In genomic region chr3:86839606-86840005, GRCm38 (mm10) we compare ENCODE assay signal across 14 mouse cellular contexts.
DNase-seq lines count a peak whose midpoint lies in the region; ATAC-seq lines count a peak whose summit lies in the region.
"Had no signal": no experiment of that assay in that cellular context is flagged by ENCODE, and none has a peak within 500 bp of the region (broad histone marks: within the 10 kb centered on the region; RNA-seq: fewer than 3 reads in every experiment).

No protein-coding gene starts in this region.

- DNase-seq in hindbrain, embryonic 10.5 days (ENCODE audit: low spot score) = no peak
- peak; percentile 43 for DNase-seq in CD4-positive, CD25-positive, alpha-beta regulatory T cell, adult 2 months (ENCODE audit: low read depth, low spot score)
- peak; percentile 45 for DNase-seq in brain, adult 2 months (ENCODE audit: low read depth, low spot score)
- no peak for DNase-seq in limb, embryonic 10.5 days (ENCODE audit: low spot score)
- DNase-seq in kidney, adult 11 months = no peak
- DNase-seq in layer of hippocampus, adult 8-10 months (ENCODE audit: low spot score in 2 of 2) = no peak
- DNase-seq: cerebellum, postnatal 36 days; gastrocnemius, postnatal 14 days; kidney, postnatal 25 days; liver, embryonic 13.5 days; right cerebral cortex, postnatal 4 days had no signal

- no peak overlapping the region for H3K4me3 ChIP-seq in hindbrain, embryonic 12.5 days
- no peak overlapping the region for H3K4me3 ChIP-seq in hindbrain, embryonic 10.5 days
- H3K4me3 ChIP-seq in limb, embryonic 10.5 days = no peak overlapping the region
- H3K4me3 ChIP-seq in kidney, embryonic 16.5 days (ENCODE audit: low read length) = no peak overlapping the region
- H3K4me3 ChIP-seq: liver, embryonic 13.5 days had no signal

- no peaks in the 10 kb centered on the region for H3K27me3 ChIP-seq in hindbrain, embryonic 12.5 days
- no peaks in the 10 kb centered on the region for H3K27me3 ChIP-seq in hindbrain, embryonic 10.5 days (ENCODE audit: insufficient read depth, poor library complexity, severe bottlenecking)
- no peaks in the 10 kb centered on the region for H3K27me3 ChIP-seq in limb, embryonic 10.5 days (ENCODE audit: low read depth, poor library complexity, severe bottlenecking)
- H3K27me3 ChIP-seq in kidney, embryonic 16.5 days (ENCODE audit: insufficient read depth, low read length) = no peaks in the 10 kb centered on the region
- H3K27me3 ChIP-seq: liver, embryonic 13.5 days had no signal

- H3K9me3 ChIP-seq in hindbrain, embryonic 12.5 days (replicated peaks) = no peaks in the 10 kb centered on the region
- H3K9me3 ChIP-seq in hindbrain, embryonic 10.5 days = no peaks in the 10 kb centered on the region
- no peaks in the 10 kb centered on the region for H3K9me3 ChIP-seq in limb, embryonic 10.5 days (replicated peaks)
- H3K9me3 ChIP-seq in kidney, embryonic 16.5 days (ENCODE audit: low read length) = 0 out of 2 replicates have a peak, but pooled peaks cover 4% of the 10 kb centered on the region
- H3K9me3 ChIP-seq: liver, embryonic 13.5 days had no signal

- H3K9ac ChIP-seq in hindbrain, embryonic 12.5 days = no peak overlapping the region
- no peak overlapping the region for H3K9ac ChIP-seq in kidney, embryonic 16.5 days (replicated peaks; ENCODE audit: low read length)
- H3K9ac ChIP-seq: liver, embryonic 13.5 days had no signal

- H3K36me3 ChIP-seq in hindbrain, embryonic 12.5 days = 0 out of 2 replicates have a peak, but pooled peaks cover 4% of the 10 kb centered on the region
- peaks cover 10% of the 10 kb centered on the region for H3K36me3 ChIP-seq in hindbrain, embryonic 10.5 days
- no peaks in the 10 kb centered on the region for H3K36me3 ChIP-seq in limb, embryonic 10.5 days
- no peaks in the 10 kb centered on the region for H3K36me3 ChIP-seq in kidney, embryonic 16.5 days (ENCODE audit: insufficient read depth, low read length)
- H3K36me3 ChIP-seq: liver, embryonic 13.5 days had no signal

- H3K4me2 ChIP-seq in hindbrain, embryonic 12.5 days (replicated peaks) = no peak overlapping the region
- H3K4me2 ChIP-seq in kidney, embryonic 16.5 days (replicated peaks; ENCODE audit: low read depth, low read length) = no peak overlapping the region
- H3K4me2 ChIP-seq: liver, embryonic 13.5 days had no signal

- 25% methylated on average over 3 of the region's 3 CpGs for WGBS in hindbrain, embryonic 12.5 days
- WGBS in hindbrain, embryonic 10.5 days = 34% methylated on average over 3 of the region's 3 CpGs
- 42% methylated on average over 3 of the region's 3 CpGs for WGBS in limb, embryonic 10.5 days
- 43% methylated on average over 3 of the region's 3 CpGs for WGBS in kidney, embryonic 16.5 days

- H3K4me1 ChIP-seq in hindbrain, embryonic 12.5 days = peaks cover 15% of the 10 kb centered on the region
- peaks cover 25% of the 10 kb centered on the region for H3K4me1 ChIP-seq in hindbrain, embryonic 10.5 days (replicated peaks)
- H3K4me1 ChIP-seq in limb, embryonic 10.5 days = peaks cover 18% of the 10 kb centered on the region
- H3K4me1 ChIP-seq in kidney, embryonic 16.5 days (ENCODE audit: insufficient read depth, low read length) = no peaks in the 10 kb centered on the region
- H3K4me1 ChIP-seq: liver, embryonic 13.5 days had no signal

- no peak for ATAC-seq in hindbrain, embryonic 12.5 days (ENCODE audit: low FRiP score)
- no peak for ATAC-seq in kidney, embryonic 16.5 days (ENCODE audit: low FRiP score, low TSS enrichment)
- ATAC-seq: intestine, postnatal 0 days had no signal

- peak overlapping the region; percentile 30; the same call in 1 of the 2 replicates for H3K27ac ChIP-seq in hindbrain, embryonic 12.5 days
- H3K27ac ChIP-seq in hindbrain, embryonic 10.5 days = no peak overlapping the region
- 0 out of 2 replicates have a peak overlapping the region, but pooled peaks have one; percentile 46 for H3K27ac ChIP-seq in limb, embryonic 10.5 days
- H3K27ac ChIP-seq in kidney, embryonic 16.5 days (ENCODE audit: low read length) = no peak overlapping the region
- H3K27ac ChIP-seq: liver, embryonic 13.5 days had no signal

Comparison
In these comparisons a context has a peak if more than half of its experiments do, and no peak if none do; other contexts are left out.
1. H3K27ac ChIP-seq: peak in hindbrain, embryonic 12.5 days (single experiment) and limb, embryonic 10.5 days (single experiment); none in hindbrain, embryonic 10.5 days (single experiment) and kidney, embryonic 16.5 days (single experiment).
2. DNase-seq: peak in CD4-positive, CD25-positive, alpha-beta regulatory T cell, adult 2 months (single experiment) and brain, adult 2 months (single experiment); none in hindbrain, embryonic 10.5 days (single experiment), limb, embryonic 10.5 days (single experiment), kidney, adult 11 months (single experiment) and layer of hippocampus, adult 8-10 months (0 of 2).